Mouse (Mus musculus) left cerebral cortex, adult 2 months (tissue): ENCODE measurements around the gene Nsmce4a. TPM values are rescaled to one million over a fixed set of nuclear protein-coding genes. Genes with fewer than 3 reads are reported as not detected.

ENCODE experiments used
- DNase-seq, 2 experiments: peaks; one replicate each; pipeline ENCODE4 v3.0.0; 2021 to 2022; ENCODE audit warnings: low spot score in 2 of 2, mixed read lengths in 1 of 2; ENCODE audit errors: extremely low spot score in 1 of 2
- H3K27ac ChIP-seq: fragments of 200-600 bp; 2 replicates; pipeline ENCODE4 v1.8.1; 2022
- H3K4me3 ChIP-seq: fragments of 200-600 bp; 2 replicates; pipeline ENCODE4 v1.8.1; 2022
- CTCF ChIP-seq: fragments of 200-600 bp; IDR thresholded peaks from 2 replicates; pipeline ENCODE4 v1.8.1; 2022; ENCODE audit warnings: antibody characterized with exemption, mild to moderate bottlenecking, moderate library complexity
- intact Hi-C: fragments of 180-260 bp; cut with DNase I; formaldehyde crosslinking; loops from one replicate; pipeline ENCODE4 v1.15.1; 2025
- total RNA-seq, 2 experiments: library from RNA; stranded (reverse); gene quantifications; 2 replicates each; pipeline ENCODE4 v1.2.3; 2021

Nsmce4a gene
- total RNA-seq, 2 experiments from 2014 or later = 33.6 to 40.3 TPM

GRCm38 (mm10) chr7:130527306-130527705, 45.6 kb downstream of the Nsmce4a start:
- H3K4me3 ChIP-seq = no peak overlapping the region
- intact Hi-C loops = loop anchor here (10.0 kb wide), 1 partner anchor 387 kb away; no protein-coding TSS in a partner anchor
- TF ChIP-seq CTCF = no peak
- DNase-seq = no peak
- H3K27ac ChIP-seq = no peak overlapping the region

GRCm38 (mm10) chr7:130523451-130523850, 49.5 kb downstream of the Nsmce4a start:
- no peak for TF ChIP-seq CTCF
- Histone ChIP-seq H3K4me3 (no peak overlapping the region), H3K27ac (no peak overlapping the region)
- intact Hi-C loops = loop anchor here (10.0 kb wide), 1 partner anchor 391 kb away; no protein-coding TSS in a partner anchor
- DNase-seq = no peak

- H3K4me3 ChIP-seq = no peak overlapping the region
- no peak for DNase-seq
- peak overlapping the region; percentile 99 for H3K27ac ChIP-seq
- TF ChIP-seq CTCF = no peak
- intact Hi-C loops = loop anchor here (10.0 kb wide), 1 partner anchor 394 kb away; no protein-coding TSS in a partner anchor
Measured at GRCm38 (mm10) chr7:130520812-130521422, 52.0 kb downstream of the Nsmce4a start.

GRCm38 (mm10) chr7:130520049-130520425, 52.9 kb downstream of the Nsmce4a start, which contains the start of gene Ate1:
Gene Ate1 (minus strand): TSS chr7:130520369.
- DNase-seq = no peak
- intact Hi-C loops = loop anchor here (10.0 kb wide), 1 partner anchor 395 kb away; no protein-coding TSS in a partner anchor
- no peak for TF ChIP-seq CTCF
- H3K4me3 ChIP-seq = peak within 1 kb of the TSS; percentile 83
- peak within 1 kb of the TSS; percentile 99 for H3K27ac ChIP-seq

- intact Hi-C loops = loop anchor here (2.0 to 10.0 kb wide), 2 partner anchors 27 to 395 kb away; no protein-coding TSS in a partner anchor
- peak; percentile 98 to 99 for DNase-seq
- no peak for TF ChIP-seq CTCF
- Histone ChIP-seq H3K4me3 (peak overlapping the region; percentile 83), H3K27ac (peak overlapping the region; percentile 99)
Measured at GRCm38 (mm10) chr7:130519096-130520048, 53.5 kb downstream of the Nsmce4a start.

- DNase-seq = no peak
- intact Hi-C loops = loop anchor here (2.0 kb wide), 1 partner anchor 28 kb away; no protein-coding TSS in a partner anchor
- peak overlapping the region; percentile 99 for H3K27ac ChIP-seq
- no peak for TF ChIP-seq CTCF
- peak overlapping the region; percentile 83 for H3K4me3 ChIP-seq
Measured at GRCm38 (mm10) chr7:130518213-130519095, 54.5 kb downstream of the Nsmce4a start.

- TF ChIP-seq CTCF = no peak
- intact Hi-C loops = no loop called here
- H3K27ac ChIP-seq = no peak overlapping the region
- no peak for DNase-seq
- no peak overlapping the region for H3K4me3 ChIP-seq
Measured at GRCm38 (mm10) chr7:130510243-130510642, 62.7 kb downstream of the Nsmce4a start.

- Histone ChIP-seq H3K27ac (no peak overlapping the region), H3K4me3 (no peak overlapping the region)
- TF ChIP-seq CTCF = no peak
- intact Hi-C loops = no loop called here
- DNase-seq = no peak
Measured at GRCm38 (mm10) chr7:130503006-130503405, 69.9 kb downstream of the Nsmce4a start.

GRCm38 (mm10) chr7:130501499-130501898, 71.4 kb downstream of the Nsmce4a start:
- no peak for TF ChIP-seq CTCF
- intact Hi-C loops = no loop called here
- no peak for DNase-seq
- Histone ChIP-seq H3K27ac (no peak overlapping the region), H3K4me3 (no peak overlapping the region)

- intact Hi-C loops = loop anchor here (10.0 kb wide), 1 partner anchor 1729 kb away; no protein-coding TSS in a partner anchor
- H3K27ac ChIP-seq = no peak overlapping the region; the same call in 1 of the 2 replicates
- no peak overlapping the region for H3K4me3 ChIP-seq
- DNase-seq = no peak
- TF ChIP-seq CTCF = no peak
Measured at GRCm38 (mm10) chr7:130493346-130493745, 79.6 kb downstream of the Nsmce4a start.

GRCm38 (mm10) chr7:130492026-130492425, 80.9 kb downstream of the Nsmce4a start:
- TF ChIP-seq CTCF = no peak
- Histone ChIP-seq H3K4me3 (no peak overlapping the region), H3K27ac (no peak overlapping the region)
- no peak for DNase-seq
- intact Hi-C loops = loop anchor here (10.0 kb wide), 1 partner anchor 1727 kb away; no protein-coding TSS in a partner anchor

Other genes starting within 250 kb of the Nsmce4a start
- gene Ate1, start 52.7 kb downstream of the Nsmce4a start, total RNA-seq = 10 to 100 TPM; 63.8 to 64.7 TPM
- 10 to 100 TPM; 65.9 to 67.6 TPM for gene Tacc2, start 4.3 kb upstream of the Nsmce4a start, total RNA-seq
- gene Btbd16, start 201.0 kb upstream of the Nsmce4a start, total RNA-seq = under 1 TPM; 0.23 to 0.56 TPM